Mouse (Mus musculus) liver, postnatal 0 days (tissue): ENCODE data around the gene Dtx3.
A peak's percentile ranks its signal among the peaks of the same experiment; 100 is the strongest.

Experiments used
- CTCF ChIP-seq: sonication (generic); IDR thresholded peaks from 2 replicates; pipeline ENCODE4 v1.5.1; 2016; ENCODE audit warnings: antibody characterized with exemption, low read depth
- EP300 ChIP-seq: IDR thresholded peaks from 2 replicates; pipeline ENCODE4 v1.6.1; 2016; ENCODE audit warnings: antibody characterized with exemption, low read depth, mild to moderate bottlenecking

GRCm38 (mm10) chr10:127204589-127204988 lies 9.1 kb upstream of the Dtx3 start:
- peak; percentile 69 for TF ChIP-seq EP300
- TF ChIP-seq CTCF: no peak
